Mouse (Mus musculus) brain, embryonic 18.5 days (tissue): ENCODE measurements around the gene Mbd3.
"Not testable (repeated sequence)": the region's sequence is repeated elsewhere in the genome, so short reads cannot be mapped to it uniquely, and the experiment has no call there.

Experiments
- DNase-seq: peaks from one replicate; pipeline ENCODE4 v3.0.0-alpha.2; 2012; ENCODE audit warnings: low read depth, low spot score

The Mbd3 gene

DNA sequence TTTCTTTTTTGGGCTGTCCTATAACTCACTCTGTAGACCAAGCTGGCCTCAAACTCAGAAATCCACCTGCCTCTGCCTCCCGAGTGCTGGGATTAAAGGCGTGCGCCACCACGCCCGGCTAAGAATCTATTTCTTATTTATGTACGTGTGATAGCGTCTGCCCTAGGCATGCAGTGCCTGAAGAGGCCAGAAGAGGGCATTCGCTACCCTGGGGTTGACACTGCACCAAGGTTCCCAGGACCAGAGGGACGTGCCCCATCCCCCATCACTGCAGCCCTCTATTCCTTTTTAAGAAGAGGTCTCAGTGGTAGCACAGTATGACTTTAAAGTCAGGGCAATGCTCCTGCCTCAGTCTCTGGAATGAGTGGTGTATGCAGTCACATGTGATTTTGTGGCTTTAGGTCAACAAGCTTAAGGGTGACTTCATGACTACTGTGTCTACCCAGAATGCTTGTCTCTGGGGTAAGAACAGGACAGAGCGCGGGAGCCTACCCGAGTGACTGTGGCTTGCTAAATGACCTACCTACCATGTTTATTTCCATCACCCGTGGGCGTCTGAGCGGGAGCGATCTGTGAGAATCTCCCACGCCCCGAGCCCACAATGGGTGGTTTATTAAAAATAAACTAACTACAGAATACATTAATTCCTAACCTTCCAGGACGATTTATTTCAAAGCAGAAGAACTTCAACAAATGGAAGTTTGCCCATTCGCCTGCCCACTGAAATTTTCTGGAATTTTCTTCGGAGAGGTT, 29.2 kb downstream of the Mbd3 start:
- no peak for DNase-seq

DNA sequence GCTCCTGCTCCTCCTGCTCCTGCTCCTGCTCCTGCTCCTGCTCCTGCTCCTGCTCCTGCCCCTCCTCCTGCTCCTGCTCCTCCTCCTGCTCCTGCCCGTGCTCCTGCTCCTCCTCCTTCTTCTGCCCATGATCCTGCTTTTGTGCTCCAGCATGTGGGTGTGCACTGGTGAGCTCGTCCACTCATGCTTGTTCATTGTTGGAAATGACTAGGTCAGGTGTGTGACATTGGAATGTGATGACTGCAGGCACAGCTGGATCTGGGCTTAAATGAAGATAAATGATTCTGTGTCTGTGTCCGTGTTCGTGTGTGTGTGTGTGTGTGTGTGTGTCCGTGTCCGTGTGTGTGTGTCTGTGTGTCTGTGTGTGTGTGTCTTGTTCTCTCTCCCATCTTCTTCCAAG, 31.0 kb downstream of the Mbd3 start:
- no peak for DNase-seq

DNA sequence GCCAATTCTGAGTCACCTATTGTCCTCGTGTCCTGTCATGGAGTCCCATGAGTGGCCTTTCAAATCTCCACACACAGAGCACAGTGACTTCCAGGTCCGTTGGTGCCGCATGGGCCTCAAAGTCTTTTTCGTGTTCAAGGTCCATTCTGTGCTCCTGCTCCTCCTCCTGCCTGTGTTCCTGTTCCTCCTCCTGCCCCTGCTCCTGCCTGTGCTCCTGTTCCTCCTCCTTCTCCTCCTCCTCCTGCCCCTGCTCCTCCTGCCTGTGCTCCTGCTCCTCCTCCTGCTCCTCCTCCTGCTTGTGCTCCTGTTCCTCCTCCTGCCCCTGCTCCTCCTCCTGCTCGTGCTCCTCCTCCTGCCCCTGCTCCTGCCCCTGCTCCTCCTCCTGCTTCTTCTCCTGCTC, 31.4 kb downstream of the Mbd3 start:
- DNase-seq: no peak

DNA sequence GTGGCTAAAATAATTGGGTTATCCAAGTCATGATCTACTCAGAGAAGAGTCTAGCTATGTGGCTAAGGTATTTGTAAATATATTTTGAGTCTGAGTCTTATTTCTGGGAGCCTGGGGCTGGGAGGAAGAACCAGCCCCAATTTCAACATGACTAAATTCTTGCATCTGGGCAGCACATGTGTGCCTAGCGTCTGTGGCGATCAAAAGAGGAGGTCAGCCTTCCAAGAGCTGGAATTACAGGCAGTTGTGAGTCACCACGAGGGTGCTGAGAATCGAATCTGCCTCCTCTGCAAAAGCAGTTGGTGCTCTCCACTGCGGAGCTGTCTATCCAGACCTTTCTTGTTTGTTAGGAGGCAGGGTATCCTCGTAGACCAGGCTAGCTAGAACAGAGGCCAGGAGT, 33.6 kb downstream of the Mbd3 start:
- no peak for DNase-seq

DNA sequence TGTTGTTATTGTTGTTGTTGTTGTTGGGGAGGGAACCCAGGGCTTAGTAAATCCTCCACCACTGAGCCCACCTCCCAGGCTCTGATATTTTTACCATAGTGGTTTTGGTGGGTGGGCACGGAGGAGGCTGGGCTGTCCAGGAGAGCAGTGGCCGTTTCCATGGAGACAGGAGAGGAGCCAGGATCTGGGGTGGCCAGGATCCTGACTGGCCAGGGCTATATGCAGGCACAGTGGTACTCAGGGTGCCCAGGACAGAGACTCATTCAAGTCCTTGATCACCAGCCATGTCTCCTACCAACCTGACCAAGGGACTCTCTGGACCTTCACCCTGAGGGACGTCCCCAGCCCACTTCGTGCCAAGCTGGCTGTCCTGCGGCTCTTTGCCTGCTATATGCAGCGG, 35.6 kb downstream of the Mbd3 start:
- no peak for DNase-seq

DNA sequence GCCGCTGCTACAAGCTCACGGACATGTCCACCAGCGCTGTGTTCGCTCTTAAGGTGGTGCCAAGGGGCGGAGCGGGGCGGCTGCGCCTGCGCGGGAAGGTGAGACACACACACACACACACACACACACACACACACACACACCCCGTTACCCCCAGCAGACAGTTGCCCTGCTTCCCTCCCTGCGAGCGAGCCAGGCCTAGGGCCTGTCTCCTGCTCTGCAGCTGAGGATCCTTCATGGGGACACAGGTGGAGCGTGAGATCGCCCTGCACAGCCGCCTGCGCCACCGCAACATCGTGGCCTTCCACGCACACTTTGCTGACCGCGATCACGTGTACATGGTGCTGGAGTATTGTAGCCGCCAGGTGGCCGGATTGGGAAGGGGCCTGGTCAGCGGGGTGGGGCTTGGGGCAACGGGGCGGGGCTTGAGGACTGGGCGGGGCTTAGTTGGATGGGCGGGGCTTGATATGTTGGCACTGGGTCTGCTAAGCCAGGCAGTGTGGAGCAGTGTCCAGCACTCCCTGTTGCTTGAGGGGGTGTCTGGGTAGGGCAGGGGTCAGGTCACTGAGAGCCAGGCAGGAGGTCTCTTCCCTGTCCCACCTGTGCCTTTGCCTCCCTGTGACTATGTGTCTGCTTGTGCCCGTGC, 41.2 kb downstream of the Mbd3 start:
- no peak for DNase-seq

DNA sequence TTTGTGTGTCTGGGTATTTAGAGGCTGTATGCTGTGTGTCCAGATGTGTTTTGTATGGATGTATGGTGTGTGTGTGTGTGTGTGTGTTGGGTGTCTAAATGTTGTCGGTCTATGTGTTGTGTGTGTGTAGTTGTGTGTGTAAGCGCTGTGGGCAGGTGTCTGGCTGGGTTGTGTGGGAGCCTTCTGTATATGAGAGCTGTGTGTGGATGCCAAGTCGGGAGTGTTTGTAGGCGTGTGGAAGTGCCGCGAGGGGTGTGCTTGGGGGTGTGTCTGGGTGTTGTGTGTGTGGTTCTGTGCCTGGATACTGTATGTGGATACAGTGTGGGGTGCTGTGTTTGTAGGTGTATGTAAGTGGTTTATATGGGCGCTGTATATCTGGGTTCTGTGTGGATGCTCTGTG, 42.0 kb downstream of the Mbd3 start:
- no peak for DNase-seq

DNA sequence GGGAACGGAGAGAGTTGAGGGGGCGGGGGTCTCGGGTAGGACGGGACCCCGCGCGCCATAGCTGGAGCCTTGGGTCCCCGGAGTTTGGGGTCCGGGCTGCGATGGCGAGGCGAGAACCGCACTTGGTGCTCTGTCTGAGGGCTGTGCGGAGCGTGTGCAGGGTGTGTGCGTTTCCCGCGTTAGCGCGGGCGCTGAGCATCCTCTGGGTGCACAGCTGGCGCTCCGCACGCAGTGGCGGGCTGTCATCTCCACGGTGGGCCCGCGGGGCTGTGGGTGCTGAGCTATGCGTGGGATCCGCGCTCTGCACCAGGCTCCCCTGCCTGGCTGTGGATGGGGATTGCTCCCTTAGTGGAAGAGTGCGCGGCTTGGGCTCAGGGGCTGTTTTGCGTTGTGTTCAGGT, 42.6 kb downstream of the Mbd3 start:
- no peak for DNase-seq

DNA sequence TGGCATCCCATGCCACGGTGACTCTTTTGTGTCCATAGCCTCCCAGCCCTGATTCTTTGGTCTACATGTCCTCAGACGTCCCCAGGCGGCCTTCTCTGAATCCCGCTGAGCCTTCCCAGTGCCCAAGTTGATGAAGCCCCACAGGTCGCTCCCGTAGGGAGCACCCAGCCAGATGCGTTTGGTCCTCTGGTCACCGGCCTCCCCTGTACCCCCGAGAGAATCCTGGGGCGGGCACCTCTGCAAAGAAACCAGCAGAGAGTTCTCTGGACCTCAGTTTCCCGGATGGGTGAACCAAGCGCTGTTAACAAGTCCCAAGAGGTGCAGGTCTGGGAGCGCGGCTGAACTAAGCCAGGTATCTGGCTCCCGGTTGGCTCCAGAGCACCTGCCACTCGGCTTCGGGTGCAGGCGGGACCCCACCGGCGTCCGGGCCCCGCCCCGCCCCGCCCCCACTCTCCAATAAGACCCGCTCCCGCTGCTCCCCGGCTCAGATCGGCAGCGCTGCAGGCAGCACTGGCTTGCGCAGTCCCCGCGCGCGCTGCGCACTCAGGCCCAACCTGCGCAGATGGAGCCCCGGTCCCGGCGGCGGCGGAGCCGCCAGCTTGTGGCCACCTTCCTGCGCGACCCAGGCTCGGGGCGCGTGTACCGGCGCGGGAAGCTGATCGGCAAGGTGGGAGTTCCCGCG, 43.2 kb downstream of the Mbd3 start, which contains the start of gene Plk5:
TSS of gene Plk5 (plus strand) at position 459 of the 682 bp plus-strand sequence.
- DNase-seq: no peak

DNA sequence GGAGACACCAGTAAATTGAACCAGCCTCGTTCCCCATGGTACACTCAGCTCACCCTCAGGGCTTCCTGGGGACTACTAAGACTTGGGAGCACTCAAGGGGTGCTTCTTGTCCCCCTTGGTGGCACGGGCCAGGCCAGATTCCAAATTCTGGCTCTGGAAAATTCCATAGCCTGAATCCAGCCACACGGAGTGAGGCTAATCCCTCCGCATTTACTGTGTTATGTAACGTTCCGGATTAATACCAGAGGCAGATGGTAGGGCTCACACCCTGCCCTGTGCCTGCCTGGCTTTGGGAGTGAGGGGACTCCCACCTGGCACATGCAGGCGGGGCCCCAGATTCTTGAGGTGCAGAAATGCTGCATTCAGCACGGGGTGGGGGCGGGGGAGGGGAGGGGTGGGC, 43.9 kb downstream of the Mbd3 start:
- no peak for DNase-seq

DNA sequence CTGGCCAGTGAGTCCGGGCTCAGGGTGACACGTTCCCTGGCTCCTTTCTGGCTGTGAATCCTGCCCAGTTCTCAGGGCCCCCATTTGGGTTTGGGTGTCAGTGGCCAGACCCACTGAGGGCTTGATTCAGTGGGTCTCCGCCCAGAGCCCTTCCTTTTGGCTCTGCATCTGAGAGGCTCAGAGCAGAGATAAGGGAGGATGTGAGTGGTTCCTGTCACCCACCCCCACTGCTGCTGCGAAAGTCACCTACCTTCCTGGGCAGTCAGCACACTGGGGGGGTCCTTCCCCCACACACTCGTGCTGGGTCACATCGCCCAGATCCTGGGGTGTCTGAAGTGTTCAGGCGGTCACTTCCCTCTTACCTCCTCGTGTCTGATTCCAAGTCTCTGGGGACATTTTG, 46.6 kb downstream of the Mbd3 start:
- no peak for DNase-seq

DNA sequence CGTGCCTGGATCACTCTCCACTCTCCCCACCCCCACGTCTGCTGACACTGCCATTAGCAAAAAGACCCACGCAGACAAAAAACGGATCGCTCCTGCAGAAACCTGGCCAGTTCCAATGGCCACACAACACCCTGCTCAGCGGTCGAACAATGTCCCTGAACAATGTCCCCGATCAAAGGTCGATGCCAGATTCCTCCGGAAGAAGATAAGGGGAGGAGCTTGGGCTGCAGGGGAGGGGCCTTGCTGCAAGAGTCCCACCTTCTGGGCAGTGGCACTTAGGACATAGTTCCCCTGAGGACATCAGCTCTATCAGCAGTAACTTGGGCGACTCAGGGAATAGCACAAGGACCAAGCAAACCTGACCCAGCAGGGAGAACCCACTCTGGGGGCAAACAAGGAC, 47.5 kb downstream of the Mbd3 start:
- no peak for DNase-seq

DNA sequence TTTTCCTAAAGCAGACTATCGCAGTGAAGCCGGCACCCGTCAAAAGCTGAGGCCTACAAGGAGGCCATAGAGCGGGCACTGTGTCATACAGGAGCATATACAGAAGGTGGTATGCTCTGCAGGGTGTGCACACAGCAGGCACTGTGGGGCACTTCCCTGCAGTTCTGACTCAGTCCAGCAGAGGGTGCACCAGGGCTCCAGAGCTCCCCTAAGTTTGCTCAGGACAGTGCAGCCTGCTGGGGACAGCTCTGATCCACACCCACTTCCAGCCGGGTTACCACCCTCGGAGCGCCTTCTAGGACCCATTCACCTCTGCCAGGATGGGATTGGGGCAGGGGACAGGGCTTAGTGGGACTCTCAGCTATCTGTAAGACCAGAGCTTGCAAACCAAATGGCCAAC, 49.1 kb downstream of the Mbd3 start:
- no peak for DNase-seq

DNA sequence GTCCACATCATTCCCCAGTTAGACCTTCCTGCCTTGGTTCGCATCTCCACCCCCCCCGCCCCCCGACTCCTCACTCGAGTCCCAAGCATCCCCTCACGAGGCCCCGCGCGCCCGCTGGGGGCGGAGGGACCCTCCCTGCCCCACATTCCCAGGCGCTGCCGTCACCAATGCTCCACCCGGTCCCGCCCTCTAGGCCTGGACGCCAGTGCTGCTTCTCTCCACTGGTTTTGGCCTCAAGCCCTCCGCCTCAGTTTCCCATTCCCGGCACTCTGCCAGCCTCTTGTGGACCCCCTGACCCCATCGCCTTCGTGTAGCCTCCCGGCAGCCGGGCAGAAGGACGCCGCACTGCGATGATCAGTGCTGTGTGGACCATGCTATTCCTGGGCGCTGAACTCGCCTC, 50.4 kb downstream of the Mbd3 start:
- DNase-seq: no peak

DNA sequence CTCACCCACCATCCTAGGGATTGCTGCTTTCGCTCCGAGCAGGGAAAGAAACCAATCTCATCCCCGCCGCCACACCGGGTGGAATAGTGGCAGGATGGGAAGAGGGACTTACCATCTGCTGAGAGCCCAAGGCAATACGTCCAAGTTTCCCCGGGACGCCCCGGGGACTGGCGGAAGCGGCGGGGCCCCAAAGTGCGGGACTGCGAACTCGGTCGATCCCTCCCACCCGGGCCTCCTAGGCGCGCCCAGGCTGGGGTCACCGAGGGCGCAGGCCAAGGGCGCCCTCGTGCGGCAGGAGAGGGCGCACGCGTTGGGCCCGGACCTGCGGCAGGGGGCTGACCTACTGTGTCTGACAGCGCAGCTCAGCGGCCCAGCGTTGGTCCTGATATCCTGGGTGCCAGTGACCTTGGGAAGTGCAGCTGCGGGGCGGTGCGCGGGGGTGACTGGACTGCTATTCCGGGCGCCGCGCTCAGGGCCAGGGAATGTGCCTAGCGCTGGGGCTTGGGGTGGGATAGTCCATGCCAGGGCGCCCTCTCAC, 51.0 kb downstream of the Mbd3 start, which contains the start of gene Adamtsl5:
TSS of gene Adamtsl5 (minus strand) at position 169 of the 538 bp plus-strand sequence.
- DNase-seq: no peak

DNA sequence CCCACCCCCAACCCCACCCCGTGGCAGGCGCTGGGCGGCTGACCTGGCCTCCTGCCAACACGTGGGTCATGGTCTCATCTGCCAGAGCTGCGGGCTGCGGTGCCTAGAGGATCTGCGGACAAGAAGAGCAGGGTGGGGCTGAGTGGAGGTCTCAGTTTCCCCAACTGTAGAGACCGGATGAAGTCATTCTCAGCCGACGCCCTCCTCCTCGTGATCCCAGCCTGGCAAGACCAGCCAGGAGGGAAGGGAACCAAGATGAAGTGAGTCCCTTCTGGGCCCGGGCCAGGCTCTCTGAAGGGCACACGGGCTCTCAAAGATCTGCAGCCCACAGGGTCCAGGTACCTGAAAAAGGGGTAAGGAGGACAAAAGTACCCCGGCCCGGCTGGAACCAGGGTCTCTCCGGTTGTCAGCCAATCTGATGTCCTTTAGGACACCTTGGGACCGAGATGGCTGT, 51.8 kb downstream of the Mbd3 start:
- DNase-seq: no peak

DNA sequence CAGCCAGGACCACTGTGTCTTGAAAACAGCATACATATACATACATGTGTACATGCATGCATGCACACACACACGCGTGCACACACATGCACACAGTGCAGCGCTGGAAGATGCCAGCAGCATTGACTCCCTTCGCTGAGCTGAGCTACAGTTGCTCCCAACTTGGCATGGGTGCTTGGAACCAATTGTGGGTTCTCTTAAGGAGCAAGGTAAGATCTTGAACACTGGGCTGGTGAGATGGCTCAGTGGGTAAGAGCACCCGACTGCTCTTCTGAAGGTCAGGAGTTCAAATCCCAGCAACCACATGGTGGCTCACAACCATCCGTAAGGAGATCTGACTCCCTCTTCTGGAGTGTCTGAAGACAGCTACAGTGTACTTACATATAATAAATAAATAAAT, 53.4 kb downstream of the Mbd3 start:
- DNase-seq: not testable (repeated sequence)

DNA sequence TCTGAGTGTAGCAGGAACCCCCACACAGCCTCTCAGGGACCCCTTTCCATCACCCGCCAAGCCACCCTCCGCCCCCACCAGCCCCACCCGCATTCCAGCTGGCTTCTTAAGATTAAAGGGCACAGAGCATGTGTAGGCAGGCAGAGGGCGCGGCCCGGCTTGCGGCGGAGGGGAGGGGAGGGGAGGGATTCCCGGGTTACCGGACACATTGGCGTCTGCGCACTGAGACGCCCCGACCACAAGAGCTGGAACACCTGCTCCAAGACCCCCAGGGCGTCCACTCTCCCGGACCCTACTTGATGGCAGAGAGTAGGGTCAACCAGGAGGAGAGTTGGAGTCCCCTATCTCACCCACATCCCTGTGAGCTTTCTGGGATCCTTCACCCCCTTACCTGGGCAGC, 54.2 kb downstream of the Mbd3 start:
- DNase-seq: no peak

DNA sequence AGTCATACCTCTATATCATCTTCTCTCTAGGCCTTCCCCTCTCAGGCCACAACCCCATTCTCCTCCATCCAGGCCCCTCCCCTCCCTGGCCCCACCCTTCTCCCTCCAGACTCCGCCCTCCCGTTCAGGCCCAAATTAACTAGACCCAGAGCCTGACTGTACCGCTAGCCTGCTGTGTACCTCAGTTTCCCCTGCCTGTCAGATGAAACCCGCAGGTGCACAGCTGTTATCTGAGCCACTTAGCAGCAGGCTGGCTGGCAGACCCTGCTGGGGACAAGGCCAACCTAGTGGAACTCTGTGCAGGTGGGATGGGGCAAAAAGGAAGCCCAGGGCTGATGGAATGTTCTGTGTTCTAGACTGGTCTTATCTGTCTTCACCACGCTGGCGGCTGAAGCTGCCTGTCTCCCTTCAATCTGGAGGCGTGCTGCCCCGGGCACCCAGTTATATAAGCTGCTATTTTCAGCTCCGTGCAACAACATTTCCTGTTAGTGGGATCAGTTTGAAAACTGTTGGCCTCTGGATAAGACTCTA, 55.2 kb downstream of the Mbd3 start:
- DNase-seq: no peak

DNA sequence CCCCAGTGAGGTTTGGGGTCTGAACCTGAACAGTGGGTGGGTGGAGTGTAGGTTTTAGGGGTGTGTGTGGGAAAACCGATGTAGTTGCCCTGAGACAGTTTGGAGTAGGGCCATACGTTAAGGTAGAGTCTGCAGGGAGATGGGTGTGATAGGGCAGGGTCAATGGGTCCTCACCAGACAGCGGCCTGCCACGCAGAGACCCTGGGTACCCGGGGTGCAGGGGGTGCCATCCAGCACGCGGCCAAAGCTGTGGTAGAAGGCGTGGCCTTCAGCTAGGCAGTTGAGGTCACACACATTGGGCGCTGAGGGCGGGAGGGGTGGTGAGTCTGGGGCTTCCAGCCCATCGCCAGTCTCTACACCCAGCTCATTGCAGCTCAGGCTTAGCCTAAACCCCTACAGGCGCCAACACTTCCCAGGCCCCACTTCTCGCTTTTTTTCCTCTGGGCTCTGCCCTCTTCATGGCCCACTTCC, 55.9 kb downstream of the Mbd3 start:
- no peak for DNase-seq

DNA sequence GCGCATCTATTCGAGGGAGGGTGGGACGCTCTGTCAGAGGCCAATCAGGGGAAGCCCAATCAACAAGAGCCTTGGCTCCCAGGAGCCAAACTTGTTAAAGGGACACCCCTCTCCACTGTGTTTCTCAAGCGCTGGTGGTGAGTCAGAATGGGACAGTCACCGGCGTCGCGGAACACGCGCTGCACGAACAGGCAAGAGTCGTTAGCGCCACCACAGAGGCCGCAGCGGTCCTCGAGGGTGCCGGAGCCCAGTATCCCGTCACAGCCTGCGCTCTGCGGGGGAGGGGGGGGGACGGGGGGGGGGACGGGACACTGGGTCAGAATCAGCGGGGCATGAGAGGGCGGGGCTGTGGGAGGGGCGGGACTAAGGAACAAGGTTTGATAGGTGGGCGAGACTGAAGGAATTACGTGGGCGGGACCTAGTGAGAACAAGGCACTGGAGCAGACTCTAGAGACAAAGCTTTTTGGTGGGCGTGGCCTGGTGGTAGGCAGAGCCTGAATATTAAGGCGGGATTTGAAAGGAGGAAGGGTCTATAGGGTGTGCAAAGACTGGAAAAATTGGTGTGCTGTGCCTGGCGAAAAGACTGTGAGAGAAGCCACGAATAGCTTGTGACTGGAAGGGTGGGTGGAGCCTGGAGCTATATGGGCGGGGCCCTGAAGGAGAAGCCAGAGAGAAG, 56.5 kb downstream of the Mbd3 start:
- peak; percentile 46 for DNase-seq
